Mouse (Mus musculus) heart, embryonic 15.5 days (tissue): ENCODE data around the gene Zfp668. TPM values are rescaled to one million over a fixed set of nuclear protein-coding genes. Genes with fewer than 3 reads are reported as not detected.

Source experiments
- ATAC-seq: fragments of 200-750 bp; cut with Nextera tagmentation; replicated peaks from 2 replicates; pipeline ENCODE4 v1.8.0; 2017; ENCODE audit warnings: low read depth, moderate TSS enrichment; ENCODE audit not compliant: insufficient number of reproducible peaks, insufficient read depth, low FRiP score
- H3K27ac ChIP-seq: fragments of 300-500 bp; sonication (generic); 2 replicates; pipeline ENCODE4 v1.5.1; 2015; ENCODE audit warnings: mild to moderate bottlenecking, inconsistent platforms
- H3K27me3 ChIP-seq: fragments of 300-500 bp; sonication (generic); 2 replicates; pipeline ENCODE4 v1.6.1; 2015; ENCODE audit warnings: inconsistent platforms
- H3K36me3 ChIP-seq: fragments of 300-500 bp; sonication (generic); 2 replicates; pipeline ENCODE4 v1.6.1; 2015; ENCODE audit warnings: mild to moderate bottlenecking, inconsistent platforms
- H3K4me1 ChIP-seq: fragments of 300-500 bp; sonication (generic); replicated peaks from 2 replicates; pipeline ENCODE4 v1.6.1; 2015; ENCODE audit warnings: inconsistent platforms
- H3K4me2 ChIP-seq: fragments of 300-500 bp; sonication (generic); 2 replicates; pipeline ENCODE4 v1.6.1; 2015; ENCODE audit warnings: inconsistent platforms, mild to moderate bottlenecking, moderate library complexity
- H3K4me3 ChIP-seq: fragments of 300-500 bp; sonication (generic); 2 replicates; pipeline ENCODE4 v1.5.1; 2015; ENCODE audit warnings: mild to moderate bottlenecking, inconsistent platforms
- H3K9ac ChIP-seq: fragments of 300-500 bp; sonication (generic); 2 replicates; pipeline ENCODE4 v1.6.1; 2015; ENCODE audit warnings: mild to moderate bottlenecking, inconsistent platforms
- H3K9me3 ChIP-seq: fragments of 300-500 bp; sonication (generic); replicated peaks from 2 replicates; pipeline ENCODE4 v1.6.1; 2016; ENCODE audit warnings: inconsistent platforms
- WGBS: fragments of 180-500 bp; shearing (Covaris S2); methylation state at CpG from one replicate; pipeline ENCODE4 v1.1.7; 2015; ENCODE audit warnings: mixed read lengths; 5-methylcytosine and 5-hydroxymethylcytosine counted together
- polyA plus RNA-seq: library from polyadenylated mRNA; unstranded; fragments of >200 nt; fragmentation: Nextera tagmentation; extraction: Ambion mirVana; gene quantifications from 2 replicates; pipeline ENCODE4 v1.2.1, GENCODE M21; 2015

Gene Zfp668
- polyA plus RNA-seq, 1 experiment from 2014 or later: 7.9 TPM

DNA sequence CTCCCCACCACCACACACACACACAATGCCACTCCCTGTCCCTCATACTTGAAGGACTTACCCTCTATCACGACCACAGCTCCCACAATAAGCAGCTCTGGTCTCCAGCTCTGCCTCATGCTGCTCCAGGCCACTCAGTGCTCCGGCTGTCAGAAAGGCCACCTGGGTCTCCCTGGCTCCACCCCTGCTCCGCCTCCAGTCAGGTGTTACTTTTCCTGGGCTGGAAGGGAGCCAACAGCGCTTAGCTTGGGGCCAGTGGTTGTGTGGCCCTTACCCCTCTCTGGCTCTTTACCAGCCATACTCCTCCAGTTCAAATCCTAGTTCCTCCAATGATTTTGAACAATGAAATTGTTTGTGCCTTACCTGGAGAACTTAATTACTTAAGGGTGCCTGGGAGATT, 14.2 kb upstream of the Zfp668 start, which contains the start of gene Prss53:
Gene Prss53 (minus strand): TSS at position 173 of the 400 bp plus-strand sequence.
- ATAC-seq: no peak
- no peak within 1 kb of the TSS for H3K4me2 ChIP-seq
- H3K4me3 ChIP-seq: no peak within 1 kb of the TSS
- H3K9ac ChIP-seq: no peak within 1 kb of the TSS
- no peaks in the 10 kb centered on the region for H3K27me3 ChIP-seq
- no peak within 1 kb of the TSS for H3K27ac ChIP-seq
- H3K36me3 ChIP-seq: peaks cover 40% of the 10 kb centered on the region
- WGBS: 34% methylated on average over 4 of the region's 4 CpGs
- H3K4me1 ChIP-seq: peaks cover 21% of the 10 kb centered on the region
- H3K9me3 ChIP-seq: no peaks in the 10 kb centered on the region

DNA sequence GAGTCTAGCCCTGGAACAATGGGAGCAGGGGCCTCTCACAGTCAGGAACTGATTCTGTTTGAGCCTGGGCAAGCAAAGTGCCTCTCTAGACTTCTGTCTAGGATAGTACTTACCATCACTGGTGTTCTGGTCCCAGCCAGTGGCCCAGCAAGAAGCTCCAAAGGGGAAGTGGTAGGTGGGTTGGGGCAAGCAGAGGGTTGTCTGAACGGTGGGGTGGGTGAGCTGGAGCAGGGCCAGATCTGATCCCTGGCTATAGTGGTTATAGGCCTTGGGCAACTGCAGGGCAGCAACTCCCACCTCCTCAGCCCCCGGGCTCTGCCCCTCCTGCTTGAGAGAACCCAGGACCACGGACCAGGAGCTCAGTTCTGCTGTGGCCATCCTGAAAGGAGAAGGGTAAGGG, 12.2 kb upstream of the Zfp668 start:
- H3K27ac ChIP-seq: no peak overlapping the region

GRCm38 (mm10) chr7:127887781-127888180, 11.2 kb upstream of the Zfp668 start:
- ATAC-seq: no peak
- Histone ChIP-seq H3K4me2 (no peak overlapping the region), H3K27me3 (no peaks in the 10 kb centered on the region), H3K4me1 (peaks cover 29% of the 10 kb centered on the region), H3K4me3 (no peak overlapping the region), H3K36me3 (peaks cover 53% of the 10 kb centered on the region), H3K9me3 (no peaks in the 10 kb centered on the region), H3K9ac (no peak overlapping the region), H3K27ac (no peak overlapping the region)
- 75% methylated on average over 3 of the region's 3 CpGs for WGBS

More for the DNA sequence above, 12.2 kb upstream of the Zfp668 start:
- WGBS: 54% methylated on average over 3 of the region's 3 CpGs
- H3K9ac ChIP-seq: no peak overlapping the region
- no peaks in the 10 kb centered on the region for H3K9me3 ChIP-seq
- H3K4me2 ChIP-seq: no peak overlapping the region
- H3K4me1 ChIP-seq: peaks cover 19% of the 10 kb centered on the region
- H3K36me3 ChIP-seq: peaks cover 54% of the 10 kb centered on the region
- H3K27me3 ChIP-seq: no peaks in the 10 kb centered on the region
- no peak overlapping the region for H3K4me3 ChIP-seq
- ATAC-seq: no peak

DNA sequence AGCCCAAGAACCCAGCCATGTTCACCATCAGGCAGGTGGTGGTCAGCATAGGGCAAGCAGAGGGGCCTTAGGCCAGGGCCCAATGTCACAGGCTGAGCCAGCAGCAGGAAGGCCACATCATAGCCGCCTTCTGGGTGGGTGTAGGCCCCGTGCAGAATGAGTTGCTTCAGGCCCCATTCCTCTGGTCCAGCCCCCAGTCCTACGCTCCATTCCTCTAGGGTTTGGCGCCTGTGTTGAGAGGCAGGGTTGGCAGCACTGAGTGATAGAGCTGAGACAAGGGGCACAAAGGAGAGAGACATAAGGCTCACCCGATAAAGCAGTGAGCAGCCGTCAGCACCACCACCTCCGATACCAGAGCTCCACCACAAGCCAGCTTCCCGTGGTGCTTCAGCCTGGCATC, 10.6 kb upstream of the Zfp668 start:
- H3K9ac ChIP-seq: no peak overlapping the region
- H3K4me1 ChIP-seq: peaks cover 33% of the 10 kb centered on the region
- no peak for ATAC-seq
- H3K36me3 ChIP-seq: peaks cover 59% of the 10 kb centered on the region
- H3K4me3 ChIP-seq: no peak overlapping the region
- H3K9me3 ChIP-seq: no peaks in the 10 kb centered on the region
- WGBS: 74% methylated on average over 8 of the region's 8 CpGs
- no peak overlapping the region for H3K27ac ChIP-seq
- H3K27me3 ChIP-seq: no peaks in the 10 kb centered on the region
- H3K4me2 ChIP-seq: no peak overlapping the region

DNA sequence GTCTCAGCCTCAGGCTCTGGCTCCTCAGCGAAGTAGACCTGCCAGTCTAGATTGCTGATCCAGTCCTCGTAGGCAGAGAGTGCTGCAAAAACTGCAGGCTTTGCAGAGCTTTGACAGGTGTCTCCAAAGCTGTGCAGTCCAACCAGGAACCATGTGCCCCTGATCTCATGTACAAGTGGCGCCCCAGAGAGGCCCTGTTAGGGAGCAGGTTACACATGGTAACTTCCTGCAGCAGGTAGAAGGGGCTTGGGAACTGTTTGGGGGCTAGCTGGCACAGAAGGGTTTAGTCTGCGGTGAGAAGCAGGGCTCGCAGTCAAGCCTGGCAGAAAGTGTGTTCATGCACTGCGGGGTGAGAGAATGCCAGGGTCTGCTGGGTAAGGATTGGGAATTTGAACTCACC, 9.9 kb upstream of the Zfp668 start:
- Histone ChIP-seq H3K36me3 (peaks cover 65% of the 10 kb centered on the region), H3K9me3 (no peaks in the 10 kb centered on the region), H3K4me3 (no peak overlapping the region), H3K4me2 (no peak overlapping the region), H3K27ac (no peak overlapping the region), H3K27me3 (no peaks in the 10 kb centered on the region), H3K4me1 (peaks cover 33% of the 10 kb centered on the region), H3K9ac (no peak overlapping the region)
- no peak for ATAC-seq
- 87% methylated on average over 6 of the region's 6 CpGs for WGBS

GRCm38 (mm10) chr7:127885951-127886350, 9.3 kb upstream of the Zfp668 start:
- no peak overlapping the region for H3K9ac ChIP-seq
- H3K9me3 ChIP-seq: no peaks in the 10 kb centered on the region
- no peaks in the 10 kb centered on the region for H3K27me3 ChIP-seq
- H3K4me1 ChIP-seq: peaks cover 33% of the 10 kb centered on the region
- H3K4me2 ChIP-seq: no peak overlapping the region
- H3K27ac ChIP-seq: no peak overlapping the region
- H3K36me3 ChIP-seq: peaks cover 71% of the 10 kb centered on the region
- ATAC-seq: no peak
- no peak overlapping the region for H3K4me3 ChIP-seq
- WGBS: 57% methylated on average over 6 of the region's 6 CpGs

DNA sequence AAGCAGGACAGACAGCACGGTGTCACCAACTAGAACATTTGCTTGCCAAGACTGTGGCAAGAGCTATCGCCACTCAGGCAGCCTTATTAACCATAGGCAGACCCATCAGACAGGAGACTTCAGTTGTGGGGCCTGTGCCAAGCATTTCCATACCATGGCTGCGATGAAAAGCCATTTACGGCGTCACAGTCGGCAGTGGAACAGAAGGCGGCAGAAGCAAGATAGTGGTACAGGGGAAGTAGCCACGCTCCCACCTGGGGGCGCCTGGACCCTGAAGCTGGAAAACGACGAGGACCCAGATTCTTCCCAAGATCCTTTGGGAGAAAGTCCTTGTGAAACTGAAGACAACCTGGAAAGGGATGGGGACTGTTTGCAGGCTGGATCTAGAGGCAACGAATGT, 3.8 kb upstream of the Zfp668 start:
- 84% methylated on average over 12 of the region's 12 CpGs for WGBS
- no peak overlapping the region for H3K4me2 ChIP-seq
- H3K4me3 ChIP-seq: no peak overlapping the region
- no peaks in the 10 kb centered on the region for H3K27me3 ChIP-seq
- ATAC-seq: no peak
- H3K9me3 ChIP-seq: no peaks in the 10 kb centered on the region
- peaks cover 69% of the 10 kb centered on the region for H3K36me3 ChIP-seq
- peaks cover 35% of the 10 kb centered on the region for H3K4me1 ChIP-seq
- H3K9ac ChIP-seq: no peak overlapping the region
- H3K27ac ChIP-seq: no peak overlapping the region

- no peak overlapping the region for H3K4me2 ChIP-seq
- H3K4me1 ChIP-seq: peaks cover 36% of the 10 kb centered on the region
- H3K27ac ChIP-seq: no peak overlapping the region
- H3K9ac ChIP-seq: no peak overlapping the region
- whole genome bisulfite sequencing: 95% methylated on average over 9 of the region's 9 CpGs
- peaks cover 61% of the 10 kb centered on the region for H3K36me3 ChIP-seq
- H3K4me3 ChIP-seq: no peak overlapping the region
- no peaks in the 10 kb centered on the region for H3K27me3 ChIP-seq
- no peak for ATAC-seq
- H3K9me3 ChIP-seq: no peaks in the 10 kb centered on the region
These were observed 2.7 kb upstream of the Zfp668 start for GRCm38 (mm10) chr7:127879301-127879700.

- Histone ChIP-seq H3K4me1 (peaks cover 25% of the 10 kb centered on the region), H3K4me2 (peak within 1 kb of the TSS; percentile 86), H3K4me3 (peak within 1 kb of the TSS; percentile 88), H3K27me3 (no peaks in the 10 kb centered on the region), H3K27ac (peak within 1 kb of the TSS; percentile 99), H3K9ac (peak within 1 kb of the TSS; percentile 96), H3K9me3 (no peaks in the 10 kb centered on the region), H3K36me3 (peaks cover 30% of the 10 kb centered on the region)
- WGBS: under 1% methylated on average over 41 of the region's 41 CpGs
- peak; percentile 88 for ATAC-seq
These were observed 574 bp downstream of the Zfp668 start, which contains the start of gene Zfp646 for GRCm38 (mm10) chr7:127876041-127876466. Gene Zfp646, plus strand, starts transcription at chr7:127876221.

DNA sequence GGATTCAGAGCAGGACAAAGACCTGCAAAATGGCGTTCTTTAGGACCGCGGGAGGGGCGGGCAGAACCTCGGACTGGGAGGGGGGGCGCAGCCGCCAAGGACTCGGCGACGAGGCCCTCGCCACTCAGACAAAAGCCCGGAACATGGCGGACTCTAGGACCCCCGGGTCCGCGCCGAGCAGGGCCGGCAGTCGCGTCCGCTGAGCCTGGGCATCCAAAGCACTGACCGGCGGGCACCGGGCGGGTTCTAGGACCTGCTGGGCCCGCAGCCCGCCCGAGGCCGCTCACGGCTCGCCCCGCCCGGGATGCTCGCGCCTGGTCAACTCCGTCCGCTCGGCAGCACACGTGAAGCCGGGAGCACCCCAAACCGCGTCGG, 1.0 kb downstream of the Zfp668 start:
- H3K4me3 ChIP-seq: peak overlapping the region; percentile 88
- H3K27me3 ChIP-seq: no peaks in the 10 kb centered on the region
- peak overlapping the region; percentile 86 for H3K4me2 ChIP-seq
- H3K9me3 ChIP-seq: no peaks in the 10 kb centered on the region
- H3K4me1 ChIP-seq: peaks cover 25% of the 10 kb centered on the region
- WGBS: under 1% methylated on average over 43 of the region's 43 CpGs
- H3K9ac ChIP-seq: peak overlapping the region; percentile 96
- peak; percentile 95 for ATAC-seq
- peaks cover 25% of the 10 kb centered on the region for H3K36me3 ChIP-seq
- H3K27ac ChIP-seq: peak overlapping the region; percentile 99

DNA sequence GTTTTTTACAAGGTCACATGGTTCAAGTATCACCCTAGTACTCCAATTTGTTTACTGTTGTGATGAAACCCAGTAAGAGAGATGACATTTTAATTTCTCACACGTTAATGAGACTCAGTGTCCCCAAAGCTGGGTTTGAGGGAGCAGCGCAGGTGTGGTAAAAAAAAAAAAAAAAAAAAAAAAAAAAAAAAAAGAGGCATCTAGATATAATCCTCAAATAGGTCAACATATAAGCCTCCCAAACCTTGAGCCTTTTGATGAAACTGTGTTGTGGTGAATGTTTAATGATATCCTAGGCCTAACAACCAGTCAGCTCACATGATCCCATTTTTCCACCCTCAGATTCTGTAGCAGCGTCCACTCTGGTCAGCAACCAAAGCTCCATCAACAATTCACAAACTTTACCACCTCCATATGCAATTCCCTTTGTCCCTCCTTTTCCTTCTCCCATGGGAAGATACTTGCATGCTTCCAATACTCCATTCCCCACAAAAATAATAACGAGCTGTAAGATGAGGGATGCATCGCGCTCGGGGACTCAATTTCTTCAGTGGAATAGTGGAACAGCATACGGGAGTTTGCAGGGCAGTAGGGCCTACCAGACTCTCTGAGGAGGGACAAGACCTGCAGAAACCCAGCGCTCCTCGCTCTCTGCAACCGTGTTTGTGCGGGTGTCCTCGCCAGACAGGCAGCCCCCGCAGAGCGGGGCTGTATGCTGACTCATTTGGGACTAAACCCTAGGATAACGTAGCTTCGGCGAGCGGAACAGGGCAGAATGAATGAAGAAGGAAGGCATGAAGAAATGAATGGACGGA, 1.6 kb downstream of the Zfp668 start:
- Histone ChIP-seq H3K27me3 (no peaks in the 10 kb centered on the region), H3K9me3 (no peaks in the 10 kb centered on the region), H3K36me3 (peaks cover 19% of the 10 kb centered on the region), H3K4me3 (peak overlapping the region; percentile 88), H3K4me2 (peak overlapping the region; percentile 86), H3K27ac (peak overlapping the region; percentile 99), H3K4me1 (peaks cover 25% of the 10 kb centered on the region), H3K9ac (peak overlapping the region; percentile 96)
- WGBS: 3% methylated on average over 20 of the region's 20 CpGs
- no peak; the same call in 1 of the 2 replicates for ATAC-seq
